Mouse (Mus musculus) thymus, adult 2 months (tissue): ENCODE measurements around the gene Kdm4b. TPM values are rescaled to one million over a fixed set of nuclear protein-coding genes. Genes with fewer than 3 reads are reported as not detected.

Experiments used
- DNase-seq: peaks from one replicate; pipeline ENCODE4 v3.0.0; 2021
- H3K27ac ChIP-seq: fragments of 200-500 bp; 2 replicates; pipeline ENCODE4 v1.5.1; 2012; ENCODE audit warnings: low read length, control low read depth; ENCODE audit not compliant: control insufficient read depth, insufficient read depth
- H3K27me3 ChIP-seq: fragments of 200-500 bp; 2 replicates; pipeline ENCODE4 v1.6.1; 2012; ENCODE audit warnings: mild to moderate bottlenecking, low read length, moderate library complexity, mixed read lengths; ENCODE audit not compliant: control insufficient read depth, insufficient read depth
- H3K36me3 ChIP-seq: fragments of 200-500 bp; 2 replicates; pipeline ENCODE4 v1.6.1; 2012; ENCODE audit warnings: mild to moderate bottlenecking, low read length, moderate library complexity; ENCODE audit not compliant: control insufficient read depth, insufficient read depth
- H3K4me1 ChIP-seq: fragments of 200-500 bp; replicated peaks from 2 replicates; pipeline ENCODE4 v1.6.1; 2012; ENCODE audit warnings: low read length; ENCODE audit not compliant: control insufficient read depth, insufficient read depth
- H3K4me3 ChIP-seq: fragments of 200-500 bp; 2 replicates; pipeline ENCODE4 v1.5.1; 2012; ENCODE audit warnings: mild to moderate bottlenecking, low read length, control low read depth, moderate library complexity; ENCODE audit not compliant: control insufficient read depth, insufficient read depth
- CTCF ChIP-seq: fragments of 200-500 bp; IDR thresholded peaks from 2 replicates; pipeline ENCODE4 v1.5.1; 2012; ENCODE audit warnings: mild to moderate bottlenecking, control low read depth, low read length, moderate library complexity, borderline replicate concordance; ENCODE audit not compliant: control insufficient read depth, poor library complexity, insufficient read depth; ENCODE audit errors: extremely low read depth
- POLR2A ChIP-seq: fragments of 200-500 bp; IDR thresholded peaks from 2 replicates; pipeline ENCODE4 v1.6.1; 2012; ENCODE audit warnings: mild to moderate bottlenecking, low read length, control low read depth, moderate library complexity; ENCODE audit not compliant: control insufficient read depth, poor library complexity, insufficient read depth; ENCODE audit errors: extremely low read depth
- WGBS: fragments of 180-500 bp; shearing (Covaris S2); methylation state at CpG from one replicate; pipeline ENCODE4 v1.1.7; 2018; 5-methylcytosine and 5-hydroxymethylcytosine counted together
- polyA plus RNA-seq: library from polyadenylated mRNA; depleted of rRNA; stranded (reverse); fragments of >200 nt; gene quantifications from 2 replicates; pipeline ENCODE4 v1.2.3, GENCODE M21; 2012

Kdm4b gene
- polyA plus RNA-seq, 1 experiment, result 94.1 TPM

DNA sequence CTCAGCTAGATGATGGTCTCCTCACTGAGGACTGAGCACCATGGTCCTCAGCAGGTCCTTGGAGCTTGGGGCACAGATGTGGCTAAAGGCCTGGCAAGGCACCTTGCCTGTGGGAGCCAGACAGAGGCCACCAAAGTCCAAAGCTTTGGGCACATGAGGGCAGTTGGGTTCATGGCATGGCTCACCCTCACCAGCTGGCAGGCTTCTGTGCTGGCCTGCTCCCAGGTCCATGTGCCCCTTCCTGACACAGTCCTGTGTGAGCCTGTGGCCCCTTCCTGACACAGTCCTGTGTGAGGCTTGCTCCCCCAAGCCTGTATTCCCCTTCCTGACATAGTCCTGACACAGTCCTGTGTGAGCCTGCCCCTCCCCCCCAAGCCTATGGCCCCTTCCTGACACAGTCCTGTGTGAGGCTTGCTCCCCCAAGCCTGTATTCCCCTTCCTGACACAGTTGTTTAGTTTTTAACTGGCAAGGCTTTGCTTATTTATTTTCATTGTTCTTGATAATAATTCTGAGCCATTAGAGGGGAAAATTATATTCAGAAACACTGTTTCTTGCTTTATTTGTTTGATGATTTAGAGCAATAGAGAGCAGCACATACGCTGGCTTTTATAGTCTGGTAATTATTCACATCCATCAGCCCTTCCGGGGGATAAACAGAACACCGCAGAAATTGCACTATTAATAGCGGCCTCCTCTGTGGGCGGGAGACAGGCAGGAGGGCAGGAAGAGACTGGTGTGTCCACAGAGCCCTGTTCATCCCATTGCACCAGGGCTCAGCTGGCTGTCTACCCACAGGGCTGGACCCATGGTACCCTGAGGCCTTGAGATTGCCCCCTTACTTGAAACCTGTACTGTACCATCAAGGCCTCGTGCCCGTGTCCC lies 40.2 kb downstream of the Kdm4b start:
- Histone ChIP-seq H3K4me1 (no peaks in the 10 kb centered on the region), H3K4me3 (no peak overlapping the region), H3K36me3 (no peaks in the 10 kb centered on the region), H3K27ac (no peak overlapping the region), H3K27me3 (no peaks in the 10 kb centered on the region)
- no peak for DNase-seq
- 69% methylated on average over 7 of the region's 7 CpGs for WGBS
- no peak for TF ChIP-seq POLR2A
- TF ChIP-seq CTCF, result no peak

DNA sequence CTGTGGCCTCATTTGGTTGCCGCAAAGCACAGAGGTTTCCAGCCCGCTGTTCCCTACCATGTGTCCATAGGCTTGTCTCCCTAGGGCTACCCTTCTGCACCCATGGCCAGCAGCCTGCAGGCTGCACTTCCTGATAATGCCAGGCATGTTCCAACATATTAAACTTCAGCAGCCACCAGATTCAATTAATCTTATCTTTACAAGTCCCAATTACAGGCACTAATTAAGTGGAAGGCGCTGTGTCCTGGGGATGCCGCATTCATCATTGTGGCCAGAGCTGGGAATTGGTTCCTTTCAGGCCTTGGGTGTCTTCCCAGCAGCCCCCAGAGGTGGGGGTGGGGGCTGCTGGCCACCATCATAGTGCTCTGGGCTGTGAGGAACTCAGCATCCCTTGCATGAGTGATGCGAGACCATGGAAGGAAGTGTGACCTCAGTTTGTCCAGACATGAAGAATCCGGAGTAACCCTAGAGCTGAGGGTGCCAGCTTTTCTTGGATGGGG lies 42.5 kb downstream of the Kdm4b start:
- Histone ChIP-seq H3K27ac (no peak overlapping the region), H3K4me3 (no peak overlapping the region), H3K36me3 (no peaks in the 10 kb centered on the region), H3K27me3 (no peaks in the 10 kb centered on the region), H3K4me1 (no peaks in the 10 kb centered on the region)
- DNase-seq, result no peak
- WGBS, result 96% methylated on average over 6 of the region's 6 CpGs
- TF ChIP-seq CTCF, result no peak
- no peak for TF ChIP-seq POLR2A

DNA sequence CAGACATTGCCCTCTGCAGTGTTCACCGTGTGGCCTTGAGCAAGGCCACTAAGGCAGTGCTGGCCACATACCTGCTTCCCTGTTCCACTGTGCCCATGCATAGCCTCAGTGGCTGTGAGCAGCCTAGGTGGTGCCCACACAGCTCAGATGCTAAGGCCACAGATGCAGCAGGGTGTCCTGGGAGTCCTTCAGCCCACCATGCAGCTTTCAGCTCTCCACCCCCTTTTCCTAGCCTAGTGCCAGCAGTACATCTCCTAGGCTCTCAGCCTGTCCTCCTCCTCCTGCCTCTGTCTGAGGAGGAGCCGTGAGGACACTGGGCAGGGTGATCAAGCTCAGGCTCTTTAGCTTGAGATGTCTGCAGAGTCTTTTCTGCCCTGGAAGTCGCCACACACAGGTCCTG lies 44.2 kb downstream of the Kdm4b start:
- no peak for DNase-seq
- H3K27ac ChIP-seq, result no peak overlapping the region

DNA sequence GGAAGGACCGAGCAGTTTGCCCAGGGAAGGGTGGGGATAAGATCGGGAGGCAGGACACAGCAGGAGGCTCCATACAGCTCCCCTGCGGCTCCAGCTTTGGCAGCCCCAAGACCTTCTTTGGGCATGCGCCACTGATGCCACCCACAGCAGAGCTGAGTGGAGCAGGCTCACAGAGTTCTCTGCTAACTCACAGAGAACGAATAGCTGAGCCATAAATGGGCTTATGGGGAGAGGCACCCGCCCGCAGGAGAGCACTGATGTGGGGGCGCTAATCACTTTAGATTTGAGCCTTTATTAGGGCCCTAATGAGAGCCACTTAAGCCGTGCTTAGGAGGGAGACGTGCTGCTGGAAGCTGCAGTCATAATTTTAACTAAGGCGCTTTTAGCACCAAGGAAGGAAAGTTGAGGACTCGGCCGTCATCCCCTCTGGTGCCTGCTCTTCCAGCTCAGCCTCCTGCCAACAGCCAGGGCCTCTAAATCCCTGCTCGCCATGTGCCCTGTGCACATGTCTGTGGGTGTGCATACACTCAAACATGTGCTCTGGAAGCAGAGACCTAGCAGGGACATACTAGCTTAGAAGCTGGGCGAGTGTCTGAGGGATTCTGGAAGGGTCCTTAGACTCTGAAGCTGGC lies 45.3 kb downstream of the Kdm4b start:
- no peak for TF ChIP-seq POLR2A
- no peak for TF ChIP-seq CTCF
- H3K27ac ChIP-seq, result no peak overlapping the region
- DNase-seq, result no peak
- no peaks in the 10 kb centered on the region for H3K36me3 ChIP-seq
- H3K4me1 ChIP-seq, result no peaks in the 10 kb centered on the region
- 96% methylated on average over 15 of the region's 15 CpGs for WGBS
- no peak overlapping the region for H3K4me3 ChIP-seq
- no peaks in the 10 kb centered on the region for H3K27me3 ChIP-seq

More for the DNA sequence above, 44.2 kb downstream of the Kdm4b start:
- H3K27me3 ChIP-seq, result no peaks in the 10 kb centered on the region
- 99% methylated on average over 3 of the region's 3 CpGs for WGBS
- no peak for TF ChIP-seq POLR2A
- no peak for TF ChIP-seq CTCF
- no peak overlapping the region for H3K4me3 ChIP-seq
- H3K4me1 ChIP-seq, result no peaks in the 10 kb centered on the region
- H3K36me3 ChIP-seq, result no peaks in the 10 kb centered on the region

DNA sequence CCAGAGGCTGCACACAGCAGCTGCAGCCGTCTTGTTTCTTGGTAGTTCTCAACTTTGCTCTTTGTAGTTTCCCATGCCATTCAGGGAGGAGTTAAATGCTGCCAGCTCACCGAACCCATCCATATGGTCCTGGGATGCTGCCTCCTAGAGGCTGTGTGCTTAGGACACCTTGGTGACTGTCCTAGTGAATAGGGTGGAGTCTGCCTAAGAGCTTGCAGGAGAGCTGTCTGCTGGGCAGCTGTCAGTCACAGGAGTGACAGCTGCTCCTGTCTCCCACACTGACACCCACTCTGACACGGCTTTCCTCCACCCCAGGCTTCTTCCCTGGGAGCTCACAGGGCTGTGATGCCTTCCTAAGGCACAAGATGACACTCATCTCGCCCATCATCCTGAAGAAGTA lies 46.2 kb downstream of the Kdm4b start:
- no peaks in the 10 kb centered on the region for H3K4me1 ChIP-seq
- no peak for TF ChIP-seq POLR2A
- no peak for TF ChIP-seq CTCF
- WGBS, result 87% methylated on average over 4 of the region's 4 CpGs
- H3K27me3 ChIP-seq, result no peaks in the 10 kb centered on the region
- H3K27ac ChIP-seq, result no peak overlapping the region
- H3K4me3 ChIP-seq, result no peak overlapping the region
- no peak for DNase-seq
- no peaks in the 10 kb centered on the region for H3K36me3 ChIP-seq

DNA sequence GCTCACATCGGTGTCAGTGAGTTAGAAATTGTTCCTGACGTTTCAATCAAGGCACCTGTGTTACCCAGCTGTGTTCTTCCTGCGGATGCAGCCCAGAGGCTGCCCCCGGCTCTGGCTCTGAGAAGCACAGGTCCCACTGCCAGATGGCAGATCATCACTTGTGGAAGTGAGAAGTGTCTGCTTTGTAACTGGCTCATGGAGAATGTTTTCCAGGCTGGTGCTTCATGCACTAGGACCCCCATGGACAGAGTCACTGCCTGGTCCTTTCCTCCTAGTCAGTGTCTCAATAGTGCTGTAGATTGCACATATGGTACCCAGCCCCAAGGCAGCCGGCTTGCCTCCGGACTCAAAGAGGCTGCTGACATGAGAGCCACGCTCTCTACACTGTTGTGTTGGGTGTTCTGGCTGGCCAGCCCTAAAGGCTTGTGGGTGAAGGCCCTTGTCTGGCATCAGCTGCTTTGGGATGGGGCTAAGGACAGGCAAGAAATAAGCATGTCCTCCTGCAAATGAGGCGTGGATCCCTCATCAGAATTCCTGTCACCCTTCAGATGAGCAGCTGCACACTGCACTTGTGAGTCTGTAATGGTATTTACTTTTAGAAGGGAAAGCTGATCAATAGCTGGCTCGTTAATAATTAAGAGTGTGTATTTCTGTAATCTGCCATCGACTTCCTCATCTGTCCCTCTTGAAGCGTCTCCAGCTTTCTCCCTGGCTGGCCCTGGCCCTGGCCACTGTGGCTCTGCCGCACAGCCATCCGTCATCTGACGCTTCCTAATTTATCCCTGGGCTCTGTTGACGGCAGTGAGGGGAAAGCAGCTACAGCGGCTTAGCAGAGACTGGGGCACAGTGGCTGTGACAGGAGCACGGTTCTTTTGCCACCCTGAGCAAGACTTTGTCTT lies 47.5 kb downstream of the Kdm4b start:
- WGBS, result 97% methylated on average over 17 of the region's 17 CpGs
- H3K36me3 ChIP-seq, result no peaks in the 10 kb centered on the region
- H3K27me3 ChIP-seq, result no peaks in the 10 kb centered on the region
- no peak overlapping the region for H3K27ac ChIP-seq
- TF ChIP-seq POLR2A, result no peak
- no peak for TF ChIP-seq CTCF
- H3K4me3 ChIP-seq, result no peak overlapping the region
- H3K4me1 ChIP-seq, result no peaks in the 10 kb centered on the region
- no peak for DNase-seq

DNA sequence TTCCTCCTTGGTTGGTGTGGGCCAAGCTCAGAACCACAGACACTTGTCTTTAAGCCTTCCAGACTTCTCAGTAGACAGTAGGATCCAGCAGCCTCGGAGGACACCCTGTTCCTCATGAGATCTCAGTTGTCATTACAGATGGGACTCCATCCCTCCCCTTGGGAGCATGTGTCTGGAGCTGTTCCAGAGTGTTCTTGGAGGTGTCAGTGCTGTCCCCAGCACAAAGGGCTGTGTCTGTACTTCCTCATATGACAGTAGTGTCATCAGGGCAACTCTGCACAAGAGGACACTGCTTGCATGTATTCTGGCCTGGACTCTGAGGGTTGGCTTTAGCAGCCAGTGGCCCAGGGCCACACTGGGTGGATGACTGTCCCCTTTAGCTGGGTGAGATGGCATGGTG lies 49.0 kb downstream of the Kdm4b start:
- Histone ChIP-seq H3K27me3 (no peaks in the 10 kb centered on the region), H3K36me3 (peaks cover 4% of the 10 kb centered on the region; the same call in 1 of the 2 replicates), H3K27ac (no peak overlapping the region), H3K4me1 (no peaks in the 10 kb centered on the region), H3K4me3 (no peak overlapping the region)
- 95% methylated on average over 1 of the region's 1 CpGs for WGBS
- DNase-seq, result no peak
- no peak for TF ChIP-seq CTCF
- TF ChIP-seq POLR2A, result no peak
